Mouse (Mus musculus) urinary bladder, postnatal 10 days (tissue): ENCODE measurements around the gene Pou4f2.

Experiments used
- DNase-seq: peaks from one replicate; pipeline ENCODE4 v3.0.0; 2022; ENCODE audit warnings: low spot score

Pou4f2 gene

GRCm38 (mm10) chr8:78419272-78419671 lies 17.2 kb downstream of the Pou4f2 start:
- DNase-seq: no peak

- no peak for DNase-seq
These were observed 45.7 kb downstream of the Pou4f2 start for GRCm38 (mm10) chr8:78390756-78391155.
